Mouse (Mus musculus) myocyte (in vitro differentiated cells): Measurements from ENCODE around the gene Acss1. TPM values are rescaled to one million over a fixed set of nuclear protein-coding genes. Genes with fewer than 3 reads are reported as not detected.
A peak's percentile ranks its signal among the peaks of the same experiment; 100 is the strongest.

ENCODE experiments used
- H3K27me3 ChIP-seq: one replicate; pipeline ENCODE4 v1.6.1; 2011; ENCODE audit not compliant: control insufficient read depth, insufficient read depth, insufficient read length
- H3K36me3 ChIP-seq: one replicate; pipeline ENCODE4 v1.6.1; 2011; ENCODE audit not compliant: control insufficient read depth, insufficient read depth
- H3K4me2 ChIP-seq: one replicate; pipeline ENCODE4 v1.6.1; 2011; ENCODE audit warnings: low read depth, control low read depth
- H3K4me3 ChIP-seq: one replicate; pipeline ENCODE4 v1.5.1; 2011; ENCODE audit warnings: mild to moderate bottlenecking, control low read depth, moderate library complexity
- H3K79me2 ChIP-seq: one replicate; pipeline ENCODE4 v1.6.1; 2011; ENCODE audit not compliant: control insufficient read depth, insufficient read depth
- H3ac ChIP-seq: one replicate; pipeline ENCODE4 v1.6.1; 2011; ENCODE audit not compliant: control insufficient read depth, insufficient read length
- CEBPB ChIP-seq: IDR thresholded peaks from 2 replicates; pipeline ENCODE4 v1.6.1; 2011; ENCODE audit warnings: mild to moderate bottlenecking, moderate library complexity; ENCODE audit not compliant: poor library complexity, insufficient read depth, severe bottlenecking
- E2F4 ChIP-seq: IDR thresholded peaks from one replicate; pipeline ENCODE4 v1.6.1; 2011; ENCODE audit warnings: mild to moderate bottlenecking, control low read depth, moderate library complexity; ENCODE audit not compliant: insufficient read depth
- MAX ChIP-seq: IDR thresholded peaks from one replicate; pipeline ENCODE4 v1.6.1; 2011; ENCODE audit warnings: low read depth, mild to moderate bottlenecking, control low read depth
- MYOD1 ChIP-seq, 3 experiments: IDR thresholded peaks; one replicate each; pipeline ENCODE4 v1.6.1; 2011; ENCODE audit warnings: control low read depth in 2 of 3, low read depth in 2 of 3, mild to moderate bottlenecking in 2 of 3, moderate library complexity in 1 of 3; ENCODE audit not compliant: insufficient read length in 2 of 3, control insufficient read depth in 1 of 3
- MYOG ChIP-seq, 3 experiments: IDR thresholded peaks; one replicate each; pipeline ENCODE4 v1.6.1; 2011; ENCODE audit warnings: control low read depth in 2 of 3, low read depth in 2 of 3, mild to moderate bottlenecking in 2 of 3; ENCODE audit not compliant: insufficient read length in 2 of 3, control insufficient read depth in 1 of 3, insufficient read depth in 1 of 3
- POLR2A ChIP-seq: IDR thresholded peaks from one replicate; pipeline ENCODE4 v1.6.1; 2011; ENCODE audit warnings: low read depth, mild to moderate bottlenecking, control low read depth, moderate library complexity; ENCODE audit not compliant: insufficient read length
- POLR2AphosphoS2 ChIP-seq: IDR thresholded peaks from one replicate; pipeline ENCODE4 v1.6.1; 2011; ENCODE audit warnings: low read depth, control low read depth; ENCODE audit not compliant: insufficient read length
- REST ChIP-seq: IDR thresholded peaks from one replicate; pipeline ENCODE4 v1.6.1; 2011; ENCODE audit warnings: mild to moderate bottlenecking, control low read depth, moderate library complexity; ENCODE audit not compliant: insufficient read depth, insufficient read length
- SRF ChIP-seq: IDR thresholded peaks from one replicate; pipeline ENCODE4 v1.6.1; 2011; ENCODE audit warnings: low read depth; ENCODE audit not compliant: control insufficient read depth, insufficient read length
- TCF12 ChIP-seq: IDR thresholded peaks from one replicate; pipeline ENCODE4 v1.6.1; 2011; ENCODE audit warnings: mild to moderate bottlenecking, control low read depth; ENCODE audit not compliant: poor library complexity, insufficient read depth, severe bottlenecking
- TCF3 ChIP-seq: IDR thresholded peaks from one replicate; pipeline ENCODE4 v1.6.1; 2011; ENCODE audit warnings: low read depth, control low read depth; ENCODE audit not compliant: insufficient read length
- USF1 ChIP-seq: IDR thresholded peaks from one replicate; pipeline ENCODE4 v1.6.1; 2011; ENCODE audit warnings: low read depth, mild to moderate bottlenecking, control low read depth, moderate library complexity
- polyA plus RNA-seq: library from polyadenylated mRNA; unstranded; fragments of >200 nt; fragmentation: generic; extraction: Trizol; gene quantifications from one replicate; pipeline ENCODE4 v1.2.1, GENCODE M21; 2012; ENCODE audit warnings: missing spikeins

Gene Acss1
- polyA plus RNA-seq, 1 experiment: not detected

- no peaks in the 10 kb centered on the region for H3K36me3 ChIP-seq
- no peak overlapping the region for H3ac ChIP-seq
- H3K4me2 ChIP-seq: no peak overlapping the region
- peaks cover 6% of the 10 kb centered on the region for H3K27me3 ChIP-seq
- H3K4me3 ChIP-seq: no peak overlapping the region
- no peaks in the 10 kb centered on the region for H3K79me2 ChIP-seq
- TF ChIP-seq E2F4: no peak
- no peak for TF ChIP-seq MYOD1 (IDR thresholded peaks at IDR 0.05; ENCODE audit: control insufficient read depth in 1 of 3, insufficient read length in 2 of 3, low read depth in 2 of 3)
- no peak for TF ChIP-seq REST
- no peak for TF ChIP-seq MAX
- TF ChIP-seq CEBPB: no peak
- no peak for TF ChIP-seq USF1
- TF ChIP-seq SRF: no peak
- TF ChIP-seq TCF12: no peak
- TF ChIP-seq TCF3: no peak
- no peak for TF ChIP-seq MYOG (IDR thresholded peaks at IDR 0.05; ENCODE audit: control insufficient read depth in 1 of 3, insufficient read depth in 1 of 3, insufficient read length in 2 of 3, low read depth in 2 of 3)
- no peak for TF ChIP-seq POLR2A
Observed at GRCm38 (mm10) chr2:150621698-150622097, 46.6 kb downstream of the Acss1 start.

GRCm38 (mm10) chr2:150610097-150610496, 58.2 kb downstream of the Acss1 start:
- TF ChIP-seq POLR2A: no peak
- no peak for TF ChIP-seq MAX
- no peak for TF ChIP-seq SRF
- no peak for TF ChIP-seq REST
- no peak for TF ChIP-seq CEBPB
- no peak for TF ChIP-seq POLR2AphosphoS2
- no peak for TF ChIP-seq TCF3
- TF ChIP-seq TCF12: no peak
- TF ChIP-seq E2F4: no peak
- no peak for TF ChIP-seq MYOG (IDR thresholded peaks at IDR 0.05; ENCODE audit: control insufficient read depth in 1 of 3, insufficient read depth in 1 of 3, insufficient read length in 2 of 3, low read depth in 2 of 3)
- no peak for TF ChIP-seq USF1
- no peak for TF ChIP-seq MYOD1 (IDR thresholded peaks at IDR 0.05; ENCODE audit: control insufficient read depth in 1 of 3, insufficient read length in 2 of 3, low read depth in 2 of 3)
- Histone ChIP-seq H3ac (no peak overlapping the region), H3K27me3 (no peaks in the 10 kb centered on the region)

GRCm38 (mm10) chr2:150608872-150609560, 59.3 kb downstream of the Acss1 start:
- H3ac ChIP-seq: peak overlapping the region; percentile 31
- H3K79me2 ChIP-seq: peaks cover 21% of the 10 kb centered on the region
- peak overlapping the region; percentile 95 for H3K4me2 ChIP-seq
- no peaks in the 10 kb centered on the region for H3K27me3 ChIP-seq
- peak overlapping the region; percentile 64 for H3K4me3 ChIP-seq
- no peaks in the 10 kb centered on the region for H3K36me3 ChIP-seq
- TF ChIP-seq TCF12: no peak
- no peak for TF ChIP-seq MAX
- no peak for TF ChIP-seq E2F4
- TF ChIP-seq POLR2AphosphoS2: no peak
- no peak for TF ChIP-seq POLR2A
- TF ChIP-seq MYOG (IDR thresholded peaks at IDR 0.05; ENCODE audit: control insufficient read depth in 1 of 3, insufficient read depth in 1 of 3, insufficient read length in 2 of 3, low read depth in 2 of 3): no peak
- no peak for TF ChIP-seq TCF3
- TF ChIP-seq USF1: no peak
- TF ChIP-seq MYOD1 (IDR thresholded peaks at IDR 0.05; ENCODE audit: control insufficient read depth in 1 of 3, insufficient read length in 2 of 3, low read depth in 2 of 3): no peak

More at GRCm38 (mm10) chr2:150610097-150610496, 58.2 kb downstream of the Acss1 start:
- Histone ChIP-seq H3K4me2 (no peak overlapping the region), H3K36me3 (no peaks in the 10 kb centered on the region), H3K4me3 (no peak overlapping the region), H3K79me2 (peaks cover 21% of the 10 kb centered on the region)

- H3K27me3 ChIP-seq: no peaks in the 10 kb centered on the region
- H3K4me2 ChIP-seq: peak within 1 kb of the TSS; percentile 95
- TF ChIP-seq MYOD1 (IDR thresholded peaks at IDR 0.05; ENCODE audit: control insufficient read depth in 1 of 3, insufficient read length in 2 of 3, low read depth in 2 of 3) (peak in 1 of 3 experiments; percentile 8), TCF3 (no peak), POLR2AphosphoS2 (peak; percentile 85), REST (no peak), POLR2A (peak; percentile 84), USF1 (no peak), MYOG (IDR thresholded peaks at IDR 0.05; ENCODE audit: control insufficient read depth in 1 of 3, insufficient read depth in 1 of 3, insufficient read length in 2 of 3, low read depth in 2 of 3) (peak in 1 of 3 experiments; percentile 40), SRF (peak; percentile 86), TCF12 (no peak), E2F4 (peak; percentile 47), MAX (no peak), CEBPB (peak; percentile 59; the same call in 1 of the 2 replicates)
- peak within 1 kb of the TSS; percentile 64 for H3K4me3 ChIP-seq
- peak within 1 kb of the TSS; percentile 31 for H3ac ChIP-seq
- no peaks in the 10 kb centered on the region for H3K36me3 ChIP-seq
- peaks cover 21% of the 10 kb centered on the region for H3K79me2 ChIP-seq
Observed at GRCm38 (mm10) chr2:150608087-150608799, 60.1 kb downstream of the Acss1 start, which contains the start of gene Apmap. Gene Apmap, minus strand, starts transcription at chr2:150608567.
